Mouse (Mus musculus) hindbrain, postnatal 0 days (tissue): Measurements from ENCODE around the gene Slc35e4. TPM values are rescaled to one million over a fixed set of nuclear protein-coding genes. Genes with fewer than 3 reads are reported as not detected.

Source experiments
- ATAC-seq: fragments of 200-750 bp; cut with Nextera tagmentation; 2 replicates; pipeline ENCODE4 v1.8.0; 2017; ENCODE audit warnings: mild to moderate bottlenecking, moderate TSS enrichment, moderate library complexity
- DNase-seq: peaks from one replicate; pipeline ENCODE4 v3.0.0-alpha.2; 2015; ENCODE audit warnings: low spot score
- H3K27ac ChIP-seq: fragments of 300-500 bp; sonication (generic); 2 replicates; pipeline ENCODE4 v1.5.1; 2014; ENCODE audit warnings: mild to moderate bottlenecking
- H3K27me3 ChIP-seq: fragments of 300-500 bp; sonication (generic); 2 replicates; pipeline ENCODE4 v1.6.1; 2014; ENCODE audit warnings: low read length, mixed read lengths; ENCODE audit not compliant: insufficient read depth
- H3K36me3 ChIP-seq: fragments of 300-500 bp; sonication (generic); 2 replicates; pipeline ENCODE4 v1.6.1; 2014; ENCODE audit warnings: low read length, mixed read lengths; ENCODE audit not compliant: insufficient read depth
- H3K4me1 ChIP-seq: fragments of 300-500 bp; sonication (generic); 2 replicates; pipeline ENCODE4 v1.6.1; 2014; ENCODE audit warnings: antibody characterized with exemption, low read length, mixed read lengths; ENCODE audit not compliant: insufficient read depth
- H3K4me2 ChIP-seq: fragments of 300-500 bp; sonication (generic); 2 replicates; pipeline ENCODE4 v1.6.1; 2014; ENCODE audit warnings: low read depth, mild to moderate bottlenecking, low read length, moderate library complexity, mixed read lengths
- H3K4me3 ChIP-seq: fragments of 300-500 bp; sonication (generic); 2 replicates; pipeline ENCODE4 v1.5.1; 2014; ENCODE audit warnings: low read length
- H3K9ac ChIP-seq: fragments of 300-500 bp; sonication (generic); replicated peaks from 2 replicates; pipeline ENCODE4 v1.6.1; 2014; ENCODE audit warnings: mild to moderate bottlenecking, low read length, moderate library complexity, mixed read lengths
- H3K9me3 ChIP-seq: fragments of 300-500 bp; sonication (generic); 2 replicates; pipeline ENCODE4 v1.6.1; 2016; ENCODE audit warnings: low read length, mixed read lengths
- CTCF ChIP-seq: IDR thresholded peaks from 2 replicates; pipeline ENCODE4 v1.5.1; 2016; ENCODE audit warnings: antibody characterized with exemption, control low read depth, low read depth
- WGBS: fragments of 180-500 bp; shearing (Covaris S2); extraction: QIAGEN DNeasy Blood & Tissue Kit; methylation state at CpG from one replicate; pipeline ENCODE4 v1.1.7; 2014; 5-methylcytosine and 5-hydroxymethylcytosine counted together
- polyA plus RNA-seq: library from polyadenylated mRNA; unstranded; fragments of >200 nt; fragmentation: Nextera tagmentation; extraction: Ambion mirVana; gene quantifications from 2 replicates; pipeline ENCODE4 v1.2.1, GENCODE M21; 2015
- total RNA-seq: library from RNA; depleted of rRNA; stranded (reverse); fragments of >200 nt; gene quantifications from 2 replicates; pipeline ENCODE4 v1.2.3, GENCODE M21; 2014

Gene Slc35e4
- total and polyA plus RNA-seq, 2 experiments from 2014 or later, result 25.8 to 52.4 TPM

DNA sequence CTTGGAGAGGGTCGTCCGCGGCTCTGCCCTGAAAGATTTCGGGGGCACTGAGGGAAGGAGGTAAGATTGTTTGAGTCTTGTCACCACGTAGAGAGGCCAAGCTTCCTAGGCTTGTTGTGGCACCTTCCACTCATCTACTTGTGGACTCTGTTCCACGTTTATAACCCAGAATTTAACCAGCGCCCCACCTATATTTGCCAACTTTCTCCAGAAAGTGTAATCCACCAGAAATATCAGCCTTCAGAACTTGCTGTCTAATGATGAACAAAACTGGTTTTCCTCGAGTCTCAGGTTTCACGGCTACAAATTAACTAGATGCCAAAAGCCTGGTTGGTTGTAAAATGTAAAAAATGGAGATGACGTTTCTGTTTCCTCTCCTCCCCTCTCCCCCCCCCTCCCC, 19.0 kb downstream of the Slc35e4 start:
- Histone ChIP-seq H3K27ac (peak overlapping the region; percentile 77), H3K9ac (peak overlapping the region; percentile 52), H3K9me3 (no peaks in the 10 kb centered on the region), H3K4me2 (peak overlapping the region; percentile 87), H3K4me3 (peak overlapping the region; percentile 46), H3K36me3 (peaks cover 7% of the 10 kb centered on the region; the same call in 1 of the 2 replicates), H3K4me1 (0 out of 2 replicates have a peak, but pooled peaks cover 9% of the 10 kb centered on the region), H3K27me3 (no peaks in the 10 kb centered on the region)
- WGBS, result 3% methylated on average over 10 of the region's 10 CpGs
- no peak for TF ChIP-seq CTCF
- ATAC-seq, result no peak
- DNase-seq, result no peak

DNA sequence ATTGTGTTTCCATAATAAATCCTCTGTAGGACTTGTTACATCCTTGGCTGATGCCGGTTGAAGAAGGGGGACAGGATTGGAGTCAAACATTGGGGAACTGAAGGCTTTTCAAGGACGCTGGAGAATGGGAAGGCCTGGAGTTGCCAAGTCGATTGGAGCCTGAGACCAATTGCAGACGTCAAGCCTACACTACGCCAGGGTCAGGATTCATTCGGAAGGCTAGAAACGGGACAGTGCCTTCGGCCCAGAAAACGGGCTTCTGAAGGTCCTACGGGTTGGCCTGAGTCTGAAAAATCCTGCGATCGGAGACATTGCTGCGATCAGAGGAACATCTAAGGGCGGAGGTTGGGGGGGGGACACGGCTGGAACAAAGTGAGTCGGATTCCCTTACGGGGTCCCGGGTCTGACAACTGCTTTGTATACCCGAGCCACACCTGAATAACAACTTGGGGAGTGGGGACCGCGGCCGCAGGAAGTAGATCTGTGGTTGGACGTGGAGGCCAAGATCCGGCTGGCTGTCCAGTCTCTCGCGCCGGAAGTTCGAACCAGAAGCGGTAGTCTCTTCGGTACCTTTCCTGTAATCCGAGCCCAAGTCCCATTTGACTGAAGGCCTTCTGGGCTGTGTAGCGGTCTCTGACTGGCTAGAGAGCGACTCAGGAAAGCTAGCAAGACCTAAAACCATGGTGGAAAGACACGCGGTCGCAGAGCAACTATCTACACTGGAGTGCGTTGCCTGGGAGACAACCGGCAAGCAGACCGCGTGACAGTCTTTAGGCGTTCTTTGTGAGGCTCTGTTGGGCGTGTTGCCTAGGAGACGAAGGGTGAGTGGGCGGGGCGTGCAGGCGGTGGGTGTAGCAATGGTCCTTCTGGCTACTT, 19.8 kb downstream of the Slc35e4 start, which contains the start of the genes 4921536K21Rik and Dusp18:
TSS of gene 4921536K21Rik (minus strand) at position 693 of the 876 bp plus-strand sequence.
TSS of gene Dusp18 (plus strand) at position 835 of the 876 bp plus-strand sequence.
- Histone ChIP-seq H3K9me3 (no peaks in the 10 kb centered on the region), H3K9ac (peak within 1 kb of the TSS; percentile 52), H3K4me3 (peak within 1 kb of the TSS; percentile 46), H3K27ac (peak within 1 kb of the TSS; percentile 77), H3K27me3 (no peaks in the 10 kb centered on the region), H3K36me3 (peaks cover 7% of the 10 kb centered on the region; the same call in 1 of the 2 replicates), H3K4me2 (peak within 1 kb of the TSS; percentile 87), H3K4me1 (0 out of 2 replicates have a peak, but pooled peaks cover 9% of the 10 kb centered on the region)
- WGBS, result 1% methylated on average over 46 of the region's 46 CpGs
- peak; percentile 96 for DNase-seq
- TF ChIP-seq CTCF, result no peak
- peak; percentile 98 for ATAC-seq

DNA sequence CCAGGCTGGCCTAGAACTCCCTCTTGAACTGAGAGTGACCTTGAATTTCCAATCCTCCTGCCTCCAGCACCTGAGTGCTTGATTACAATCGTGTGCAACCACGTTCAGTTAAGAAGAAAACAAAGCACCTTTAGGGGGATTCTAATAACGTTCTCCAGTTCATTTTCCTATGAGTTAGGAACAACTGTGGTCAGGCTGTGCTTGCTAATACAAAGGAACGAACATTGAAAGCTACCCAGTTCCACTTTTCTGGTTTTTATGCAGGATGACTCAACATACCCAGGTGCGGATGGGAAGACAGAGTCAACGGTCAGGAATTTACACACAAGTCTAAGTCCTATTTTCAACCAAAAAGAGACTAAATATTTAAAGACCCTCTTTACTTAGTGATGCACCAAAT, 20.5 kb downstream of the Slc35e4 start:
- Histone ChIP-seq H3K27ac (no peak overlapping the region), H3K27me3 (no peaks in the 10 kb centered on the region), H3K4me1 (0 out of 2 replicates have a peak, but pooled peaks cover 9% of the 10 kb centered on the region), H3K9ac (0 out of 2 replicates have a peak overlapping the region, but pooled peaks have one; percentile 52), H3K4me3 (peak overlapping the region; percentile 46; the same call in 1 of the 2 replicates), H3K36me3 (peaks cover 7% of the 10 kb centered on the region; the same call in 1 of the 2 replicates), H3K4me2 (peak overlapping the region; percentile 87; the same call in 1 of the 2 replicates), H3K9me3 (no peaks in the 10 kb centered on the region)
- 74% methylated on average over 6 of the region's 6 CpGs for WGBS
- TF ChIP-seq CTCF, result no peak
- ATAC-seq (no peak), DNase-seq (no peak)

DNA sequence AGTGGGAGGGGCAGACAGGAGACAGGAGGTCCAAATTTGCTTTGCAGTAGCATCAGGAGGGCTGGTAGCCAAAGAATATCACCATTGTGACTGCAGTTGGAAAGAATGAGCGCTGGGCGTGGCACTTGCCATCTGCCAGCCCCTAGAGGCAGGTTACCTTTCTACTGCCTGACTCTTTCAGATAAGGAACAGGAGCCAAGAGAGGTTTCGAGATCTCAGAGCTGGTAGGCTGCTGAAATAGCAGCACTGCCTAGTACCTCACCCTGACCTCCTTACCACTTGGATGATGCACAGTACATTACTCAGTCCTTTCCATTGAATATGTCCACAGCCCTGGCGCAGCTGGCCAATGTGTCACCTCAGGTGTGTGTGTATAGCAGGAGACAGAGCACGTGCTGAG, 27.1 kb downstream of the Slc35e4 start:
- 69% methylated on average over 5 of the region's 5 CpGs for WGBS
- Histone ChIP-seq H3K9ac (no peak overlapping the region), H3K4me1 (no peaks in the 10 kb centered on the region), H3K9me3 (no peaks in the 10 kb centered on the region), H3K27ac (no peak overlapping the region), H3K4me3 (no peak overlapping the region), H3K27me3 (no peaks in the 10 kb centered on the region), H3K4me2 (no peak overlapping the region), H3K36me3 (no peaks in the 10 kb centered on the region)
- DNase-seq, result peak; percentile 27
- ATAC-seq, result no peak
- no peak for TF ChIP-seq CTCF

DNA sequence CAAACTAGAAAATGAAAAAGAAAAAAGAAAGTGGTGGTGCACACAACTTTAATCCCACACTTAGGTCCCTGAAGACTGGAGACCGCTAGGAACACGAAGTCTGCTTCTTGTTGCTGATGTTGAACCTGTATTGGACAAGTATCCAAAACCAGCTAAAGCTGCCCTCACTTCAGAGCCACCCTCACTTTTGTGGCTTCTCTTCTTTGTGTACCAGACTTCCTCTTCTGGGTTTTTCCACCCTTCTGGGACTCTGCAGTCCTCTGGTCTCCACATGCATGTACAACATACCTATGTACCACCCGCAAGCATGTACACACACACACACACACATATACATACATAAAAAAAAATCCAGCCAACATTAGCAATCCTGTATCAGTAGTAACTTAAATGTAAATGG, 30.8 kb downstream of the Slc35e4 start:
- no peak overlapping the region for H3K27ac ChIP-seq
- ATAC-seq (no peak), DNase-seq (no peak)
- no peaks in the 10 kb centered on the region for H3K27me3 ChIP-seq
- H3K4me1 ChIP-seq, result no peaks in the 10 kb centered on the region
- TF ChIP-seq CTCF, result no peak
- WGBS, result 91% methylated on average over 3 of the region's 3 CpGs
- H3K4me3 ChIP-seq, result no peak overlapping the region
- H3K9ac ChIP-seq, result no peak overlapping the region
- no peaks in the 10 kb centered on the region for H3K36me3 ChIP-seq
- no peaks in the 10 kb centered on the region for H3K9me3 ChIP-seq
- no peak overlapping the region for H3K4me2 ChIP-seq

DNA sequence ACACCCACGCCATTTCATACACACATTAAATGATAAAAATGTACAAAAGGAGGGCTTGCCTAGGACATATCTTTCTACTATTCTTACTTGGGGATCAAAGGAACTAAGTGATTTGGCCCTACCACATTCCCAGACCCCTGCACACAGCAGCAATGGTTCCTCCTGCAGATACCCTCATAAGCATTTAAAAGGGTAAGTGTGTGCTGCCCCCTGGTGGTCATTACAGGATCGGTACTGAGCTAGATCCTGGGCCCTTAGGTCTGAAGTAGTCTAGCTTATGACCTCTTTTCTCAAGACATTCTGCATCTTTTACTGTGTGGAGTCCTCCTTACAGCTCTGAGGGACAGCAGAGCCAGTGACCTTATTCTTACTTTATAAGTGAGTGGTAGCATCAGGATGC, 34.6 kb downstream of the Slc35e4 start:
- WGBS, result 42% methylated on average over 2 of the region's 2 CpGs
- no peaks in the 10 kb centered on the region for H3K4me1 ChIP-seq
- no peak overlapping the region for H3K27ac ChIP-seq
- H3K4me3 ChIP-seq, result no peak overlapping the region
- no peaks in the 10 kb centered on the region for H3K9me3 ChIP-seq
- no peak overlapping the region for H3K9ac ChIP-seq
- no peak overlapping the region for H3K4me2 ChIP-seq
- H3K36me3 ChIP-seq, result no peaks in the 10 kb centered on the region
- no peak for ATAC-seq
- TF ChIP-seq CTCF, result peak; percentile 83
- no peaks in the 10 kb centered on the region for H3K27me3 ChIP-seq
- peak; percentile 84 for DNase-seq
